Comparison of ENCODE assay signal across 15 mouse cellular contexts in genomic region chr10:95031371-95031770, GRCm38 (mm10).
DNase-seq lines count a peak whose midpoint lies in the region.
"Had no signal": no experiment of that assay in that cellular context is flagged by ENCODE, and none has a peak within 500 bp of the region (broad histone marks: within the 10 kb centered on the region; RNA-seq: fewer than 3 reads in every experiment).

No protein-coding gene starts in this region.

- peak; percentile 22 for DNase-seq in kidney, adult 11 months
- no peak for DNase-seq in kidney, postnatal 25 days
- DNase-seq in kidney, adult 8-10 months, result peak; percentile 35 to 38
- DNase-seq in kidney, postnatal 4 days, result no peak
- DNase-seq in kidney, postnatal 36 days, result peak; percentile 19 to 21
- DNase-seq in kidney, postnatal 14 days, result no peak
- DNase-seq: adrenal gland, adult 8-10 months; adrenal gland, postnatal 14 days; adrenal gland, postnatal 36 days; B cell, adult 2 months; cerebellum, adult 11-12 months; cerebellum, adult 2 months; cerebellum, adult 9-10 months; cerebellum, postnatal 10 days; cerebellum, postnatal 25 days had no signal

Comparison
In these comparisons a context has a peak if more than half of its experiments do, and no peak if none do; other contexts are left out.
1. DNase-seq: peak in kidney, adult 11 months (single experiment), kidney, adult 8-10 months (2 of 2) and kidney, postnatal 36 days (2 of 2); none in kidney, postnatal 25 days (0 of 2), kidney, postnatal 4 days (0 of 2) and kidney, postnatal 14 days (single experiment).